Mouse (Mus musculus) liver, adult 2 months (tissue): ENCODE measurements around the gene 4930522L14Rik. TPM values are rescaled to one million over a fixed set of nuclear protein-coding genes. Genes with fewer than 3 reads are reported as not detected.
"Not testable (repeated sequence)": the region's sequence is repeated elsewhere in the genome, so short reads cannot be mapped to it uniquely, and the experiment has no call there.

Experiments
- DNase-seq: peaks from one replicate; pipeline ENCODE4 v3.0.0-alpha.2; 2011; ENCODE audit warnings: low read depth, low spot score; ENCODE audit errors: extremely low read depth
- H3K27ac ChIP-seq: fragments of 200-500 bp; replicated peaks from 2 replicates; pipeline ENCODE4 v1.5.1; 2012; ENCODE audit warnings: low read depth, mild to moderate bottlenecking, control low read depth, inconsistent platforms, low read length; ENCODE audit not compliant: insufficient read depth
- H3K27me3 ChIP-seq: fragments of 200-500 bp; 2 replicates; pipeline ENCODE4 v1.6.1; 2012; ENCODE audit warnings: mild to moderate bottlenecking, moderate library complexity, low read length, inconsistent platforms; ENCODE audit not compliant: control insufficient read depth, insufficient read depth
- H3K36me3 ChIP-seq: fragments of 200-500 bp; 2 replicates; pipeline ENCODE4 v1.6.1; 2012; ENCODE audit warnings: low read length, inconsistent platforms; ENCODE audit not compliant: control insufficient read depth, insufficient read depth
- H3K4me1 ChIP-seq: fragments of 200-500 bp; 2 replicates; pipeline ENCODE4 v1.6.1; 2011; ENCODE audit warnings: low read length; ENCODE audit not compliant: control insufficient read depth, insufficient read depth
- H3K4me3 ChIP-seq: fragments of 200-500 bp; 2 replicates; pipeline ENCODE4 v1.5.1; 2011; ENCODE audit warnings: low read depth, mild to moderate bottlenecking, control low read depth, low read length, moderate library complexity; ENCODE audit not compliant: insufficient read depth
- H3K79me2 ChIP-seq: fragments of 200-500 bp; 2 replicates; pipeline ENCODE4 v1.6.1; 2012; ENCODE audit warnings: inconsistent platforms, mild to moderate bottlenecking, low read length, moderate library complexity; ENCODE audit not compliant: control insufficient read depth, insufficient read depth
- H3K9ac ChIP-seq: fragments of 200-500 bp; 2 replicates; pipeline ENCODE4 v1.6.1; 2012; ENCODE audit warnings: low read depth, mild to moderate bottlenecking, control low read depth, inconsistent platforms, low read length
- WGBS: fragments of 180-500 bp; shearing (Covaris S2); methylation state at CpG from one replicate; pipeline ENCODE4 v1.1.7; 2018; 5-methylcytosine and 5-hydroxymethylcytosine counted together
- polyA plus RNA-seq: library from polyadenylated mRNA; depleted of rRNA; stranded (reverse); fragments of >200 nt; gene quantifications from 2 replicates; pipeline ENCODE4 v1.2.3, GENCODE M21; 2012; rRNA removed
- total RNA-seq: library from RNA; depleted of rRNA; stranded (reverse); fragments of >200 nt; gene quantifications from 2 replicates; pipeline ENCODE4 v1.2.3, GENCODE M21; 2014; rRNA removed

Gene 4930522L14Rik
- total RNA-seq = 4.9 and 6.4 TPM in 2 replicates
- polyA plus RNA-seq = 0.32 and 0.39 TPM in 2 replicates

DNA sequence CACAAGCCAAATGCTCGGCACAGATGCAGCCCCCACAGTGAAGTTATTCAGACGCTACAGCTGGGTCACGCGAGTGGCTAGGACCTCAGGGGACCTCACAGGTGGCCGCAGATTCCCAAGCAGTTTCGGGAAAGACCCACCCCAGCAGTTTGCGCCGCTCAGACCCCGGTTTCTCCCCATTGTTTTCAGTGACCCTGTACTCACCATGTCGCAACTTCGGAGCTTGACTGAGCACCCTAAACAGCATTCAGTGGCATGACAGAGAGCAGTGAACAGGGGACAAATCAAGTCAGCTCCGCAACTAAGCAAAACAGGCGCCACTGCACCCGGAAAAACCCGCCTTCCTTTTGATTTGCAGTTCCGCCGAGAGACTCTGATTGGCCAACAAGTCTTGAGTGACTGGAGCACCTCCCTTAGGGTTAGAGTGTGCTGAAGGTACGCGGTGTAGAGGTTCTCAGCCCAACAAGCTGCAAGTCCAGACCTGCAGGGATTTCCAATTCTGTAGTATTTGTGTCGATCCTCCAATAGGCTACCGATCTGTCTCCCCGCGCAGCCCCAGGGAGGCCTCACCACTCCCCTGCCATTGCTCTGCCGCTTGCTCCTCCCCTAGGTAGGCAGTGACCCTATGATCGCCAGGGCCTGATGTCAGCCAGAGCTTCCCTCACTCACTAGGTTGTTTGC lies at the start of gene 4930522L14Rik:
Gene 4930522L14Rik (minus strand): TSS at position 496 of the 681 bp plus-strand sequence.
- H3K36me3 ChIP-seq, H3K27me3 ChIP-seq, H3K4me1 ChIP-seq, H3K79me2 ChIP-seq: not testable (repeated sequence)
- DNase-seq = peak; percentile 78
- 0% methylated on average over 25 of the region's 25 CpGs for WGBS
- Histone ChIP-seq H3K9ac (peak within 1 kb of the TSS; percentile 64), H3K27ac (peak within 1 kb of the TSS; percentile 48), H3K4me3 (peak within 1 kb of the TSS; percentile 71)

GRCm38 (mm10) chr5:109801466-109801865 lies 49.8 kb upstream of the 4930522L14Rik start:
- not testable (repeated sequence) for H3K4me3 ChIP-seq, H3K27ac ChIP-seq, H3K79me2 ChIP-seq, DNase-seq, H3K27me3 ChIP-seq, H3K4me1 ChIP-seq, H3K36me3 ChIP-seq, H3K9ac ChIP-seq

- H3K27ac ChIP-seq, H3K4me3 ChIP-seq, H3K4me1 ChIP-seq, DNase-seq, H3K27me3 ChIP-seq, H3K9ac ChIP-seq, H3K79me2 ChIP-seq, H3K36me3 ChIP-seq: not testable (repeated sequence)
- 72% methylated on average over 2 of the region's 2 CpGs for WGBS
These were observed 48.3 kb upstream of the 4930522L14Rik start for GRCm38 (mm10) chr5:109799948-109800347.

- WGBS = 95% methylated on average over 3 of the region's 3 CpGs
- H3K79me2 ChIP-seq = not testable (repeated sequence)
These were observed 45.3 kb upstream of the 4930522L14Rik start for GRCm38 (mm10) chr5:109797017-109797416.

GRCm38 (mm10) chr5:109795967-109796652 lies 44.4 kb upstream of the 4930522L14Rik start:
- peak; percentile 73 for DNase-seq
- not testable (repeated sequence) for H3K36me3 ChIP-seq, H3K4me1 ChIP-seq, H3K79me2 ChIP-seq, H3K27me3 ChIP-seq, H3K27ac ChIP-seq
- Histone ChIP-seq H3K9ac (peak overlapping the region; percentile 46), H3K4me3 (peak overlapping the region; percentile 61)
- WGBS = under 1% methylated on average over 25 of the region's 25 CpGs

More at GRCm38 (mm10) chr5:109797017-109797416, 45.3 kb upstream of the 4930522L14Rik start:
- not testable (repeated sequence) for H3K9ac ChIP-seq, H3K27ac ChIP-seq, H3K36me3 ChIP-seq, H3K27me3 ChIP-seq, H3K4me1 ChIP-seq, DNase-seq, H3K4me3 ChIP-seq

GRCm38 (mm10) chr5:109752073-109752780 lies 541 bp upstream of the 4930522L14Rik start:
- H3K27me3 ChIP-seq, H3K4me1 ChIP-seq, H3K79me2 ChIP-seq, H3K27ac ChIP-seq, H3K4me3 ChIP-seq, H3K9ac ChIP-seq, H3K36me3 ChIP-seq: not testable (repeated sequence)
- 65% methylated on average over 4 of the region's 4 CpGs for WGBS
- peak; percentile 26 for DNase-seq

DNA sequence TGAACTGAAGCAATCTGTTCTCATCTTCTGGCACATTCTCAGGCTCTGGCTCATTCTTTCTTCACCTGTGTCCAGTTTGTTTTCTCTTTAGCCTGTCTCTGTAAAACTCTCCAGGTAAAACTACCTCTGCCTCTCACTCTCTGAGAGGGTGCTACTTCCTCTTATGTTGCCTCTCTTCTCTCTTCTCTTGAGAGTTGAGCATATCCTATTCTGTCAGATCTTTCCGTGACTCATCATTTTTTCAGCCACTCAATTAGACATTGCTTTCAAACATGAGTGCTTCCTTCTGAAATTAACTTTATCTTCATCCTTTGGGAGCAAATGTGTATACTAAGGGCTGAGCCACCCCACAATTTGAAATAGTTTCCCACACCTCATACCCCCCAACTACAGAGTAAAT lies 6.6 kb downstream of the 4930522L14Rik start:
- 100% methylated on average over 1 of the region's 1 CpGs for WGBS
- not testable (repeated sequence) for H3K27ac ChIP-seq, H3K27me3 ChIP-seq, H3K36me3 ChIP-seq, H3K4me1 ChIP-seq, H3K79me2 ChIP-seq, H3K9ac ChIP-seq, H3K4me3 ChIP-seq, DNase-seq

GRCm38 (mm10) chr5:109717341-109717740 lies 34.3 kb downstream of the 4930522L14Rik start:
- H3K36me3 ChIP-seq, H3K4me1 ChIP-seq, H3K4me3 ChIP-seq, DNase-seq, H3K27ac ChIP-seq, H3K9ac ChIP-seq, H3K27me3 ChIP-seq, H3K79me2 ChIP-seq: not testable (repeated sequence)
- WGBS = 56% methylated on average over 3 of the region's 3 CpGs
